Mouse (Mus musculus) embryo, embryonic 10.5 days (tissue): Measurements from ENCODE around the gene Naif1.
A peak's percentile ranks its signal among the peaks of the same experiment; 100 is the strongest.

Source experiments
- DNase-seq: peaks from one replicate; pipeline ENCODE4 v3.0.0-alpha.2; 2015; ENCODE audit warnings: low spot score

The Naif1 gene

GRCm38 (mm10) chr2:32449761-32450754 lies at the start of gene Naif1:
TSS of gene Naif1 (plus strand) at chr2:32450457.
- no peak for DNase-seq

GRCm38 (mm10) chr2:32404663-32405062 lies 45.6 kb upstream of the Naif1 start:
- peak; percentile 100 for DNase-seq

DNA sequence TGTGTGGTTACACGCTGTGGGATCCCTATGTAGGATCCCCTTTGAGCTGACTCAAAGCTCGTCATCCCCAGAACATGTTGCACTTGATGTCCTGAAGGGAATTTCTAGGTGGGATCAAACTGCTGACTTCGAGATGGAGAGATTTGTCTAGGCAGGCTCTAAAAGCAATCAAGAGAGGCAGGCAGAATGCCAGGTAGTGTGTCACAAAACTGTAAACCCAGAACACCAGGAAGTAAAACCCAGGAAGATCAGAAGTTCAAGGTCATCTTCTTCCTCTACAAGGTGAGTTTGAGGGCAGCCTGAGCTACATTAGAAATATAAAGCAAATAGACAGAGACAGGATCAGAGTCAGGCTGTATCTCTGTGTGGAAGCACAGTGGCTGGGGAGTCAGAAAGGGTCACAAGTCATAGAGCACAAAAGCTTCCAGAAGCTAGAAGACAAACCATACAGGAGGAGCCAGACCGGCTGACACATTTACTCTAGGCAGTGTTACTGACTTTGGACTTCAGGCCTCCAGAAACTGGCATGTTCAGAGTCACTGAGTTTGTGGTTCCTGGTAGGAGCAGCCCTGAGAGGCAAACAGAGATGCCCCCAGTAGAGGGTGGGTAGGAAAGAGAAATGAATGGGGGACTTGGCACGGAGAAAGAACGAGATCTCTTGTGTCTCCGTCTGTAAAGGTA lies 43.0 kb upstream of the Naif1 start:
- no peak for DNase-seq

GRCm38 (mm10) chr2:32408429-32409424 lies 41.5 kb upstream of the Naif1 start:
- peak; percentile 71 for DNase-seq

DNA sequence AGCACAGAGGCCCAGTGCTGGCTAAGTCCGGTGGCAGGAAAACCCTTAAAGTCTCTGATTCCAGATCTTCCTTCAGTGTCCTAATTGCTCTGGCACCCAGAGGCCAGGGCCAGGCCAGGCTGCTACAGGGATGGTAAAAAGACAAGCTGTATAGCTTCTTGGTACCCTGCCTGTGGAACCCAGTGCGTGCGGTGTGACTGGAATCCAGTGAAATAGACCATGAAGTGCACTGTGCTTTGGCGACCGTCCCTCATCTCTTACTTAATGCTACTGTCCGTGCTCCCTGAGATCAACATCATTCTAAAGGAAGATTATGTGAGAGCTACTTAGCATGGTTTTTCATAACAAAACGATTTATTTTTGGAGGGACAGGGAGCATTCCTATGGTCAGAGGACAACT lies 38.9 kb upstream of the Naif1 start:
- no peak for DNase-seq

DNA sequence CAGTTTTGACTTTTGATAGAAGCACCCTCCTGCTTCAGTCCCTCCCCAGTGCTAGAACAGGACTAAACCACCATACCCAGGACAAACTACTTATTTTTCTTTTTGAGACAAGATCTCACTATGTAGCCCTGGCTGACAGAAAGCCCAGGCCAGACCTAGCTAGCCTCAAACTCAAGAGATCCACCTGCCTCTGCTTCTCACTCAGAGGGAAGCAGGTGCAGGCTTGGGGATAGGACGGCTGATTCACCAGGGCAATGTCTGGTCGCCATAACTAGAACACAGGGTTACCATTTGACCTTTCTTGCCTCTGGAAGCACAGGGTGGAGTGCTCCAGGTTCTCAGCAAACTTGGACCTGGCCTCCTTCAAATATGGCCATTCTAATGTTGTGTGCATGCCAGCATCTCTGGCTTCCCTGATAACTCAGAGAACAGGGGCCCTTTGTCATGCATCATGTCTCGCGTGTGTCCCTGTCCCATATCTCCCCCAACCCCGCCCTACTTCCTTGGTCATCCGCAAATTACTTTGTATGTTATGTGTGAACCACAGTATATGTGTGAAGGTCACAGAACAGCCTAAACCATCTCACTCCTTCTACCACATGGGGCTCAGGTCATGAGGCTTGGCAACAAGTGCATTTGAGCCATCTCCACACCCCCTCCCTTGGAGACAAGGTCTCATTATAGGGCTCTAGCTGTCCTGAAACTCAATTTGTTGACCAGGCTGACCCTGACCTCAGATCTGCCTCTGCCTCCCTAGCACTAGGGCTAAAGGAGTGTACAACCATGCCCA lies 37.3 kb upstream of the Naif1 start:
- DNase-seq = no peak

GRCm38 (mm10) chr2:32413936-32414335 lies 36.3 kb upstream of the Naif1 start:
- peak; percentile 36 for DNase-seq

GRCm38 (mm10) chr2:32415801-32416200 lies 34.5 kb upstream of the Naif1 start:
- no peak for DNase-seq

DNA sequence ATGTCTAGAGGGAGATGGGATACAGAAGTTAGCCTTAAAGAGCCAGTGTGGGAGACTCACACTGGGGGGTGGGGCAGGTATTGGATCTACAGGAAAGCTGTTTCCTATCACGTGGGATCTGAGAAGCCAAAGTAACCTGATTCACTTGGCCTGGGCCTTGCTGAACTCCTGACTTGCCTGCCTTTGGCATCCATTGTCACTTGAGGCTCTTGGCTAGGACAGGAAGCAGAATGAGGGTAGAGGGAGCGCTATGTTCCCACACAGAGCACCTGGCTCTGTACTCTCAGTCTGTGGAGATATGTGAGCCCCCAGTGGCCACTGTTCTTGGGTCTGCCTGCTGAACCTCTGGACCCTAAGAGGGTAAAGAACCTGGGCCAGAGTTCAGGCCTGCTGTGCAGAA lies 33.7 kb upstream of the Naif1 start:
- no peak for DNase-seq

- DNase-seq = no peak
These were observed 32.8 kb upstream of the Naif1 start for GRCm38 (mm10) chr2:32417486-32417885.

- no peak for DNase-seq
These were observed 31.7 kb upstream of the Naif1 start for GRCm38 (mm10) chr2:32418430-32419151.

DNA sequence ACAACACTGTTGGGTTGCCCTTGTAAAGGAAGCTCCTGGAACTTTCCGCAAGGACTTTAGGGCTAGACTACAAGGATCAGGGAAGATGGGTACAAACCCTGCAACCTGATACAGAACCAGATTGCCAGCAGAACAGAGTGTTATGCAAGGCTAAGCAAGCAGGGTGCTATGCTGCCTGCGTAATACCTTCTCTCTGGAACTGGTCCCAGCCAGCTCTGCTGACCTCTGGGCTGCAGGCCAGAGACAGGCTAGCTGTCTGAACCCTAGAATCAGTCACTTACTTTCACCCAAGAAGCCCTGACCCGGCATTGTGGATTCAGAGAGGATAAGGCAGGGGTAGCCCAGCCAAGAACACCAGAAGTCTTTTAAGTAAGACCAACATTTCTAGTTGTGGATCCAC lies 30.9 kb upstream of the Naif1 start:
- DNase-seq = no peak

DNA sequence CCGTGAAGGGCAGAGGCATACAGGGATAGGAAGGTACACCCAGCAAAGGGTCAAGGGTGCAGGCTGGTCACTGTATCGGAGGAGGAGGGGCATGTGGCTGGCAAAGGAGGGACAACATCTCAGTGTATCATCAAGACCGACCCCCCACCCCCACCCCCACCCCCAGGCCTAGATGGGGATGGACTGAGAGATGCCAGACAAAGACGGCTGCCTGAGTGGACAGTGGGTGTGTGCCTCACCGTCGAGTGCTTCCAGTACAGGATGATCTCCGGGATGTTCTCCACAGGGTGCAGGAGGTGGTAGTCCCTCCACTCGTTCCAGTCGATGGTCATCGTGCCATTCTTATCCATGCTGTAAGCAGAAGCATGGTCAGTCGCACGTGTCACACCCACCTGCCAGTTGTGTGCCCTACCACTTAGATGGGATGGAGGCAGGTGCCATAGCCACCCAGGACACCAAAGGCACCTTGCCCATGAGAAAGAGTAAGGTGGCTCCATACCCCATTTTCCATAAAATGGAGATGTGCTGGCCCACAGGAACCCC lies 30.1 kb upstream of the Naif1 start:
- DNase-seq = no peak

GRCm38 (mm10) chr2:32420647-32421046 lies 29.6 kb upstream of the Naif1 start:
- DNase-seq = no peak

- no peak for DNase-seq
These were observed 28.4 kb upstream of the Naif1 start for GRCm38 (mm10) chr2:32421851-32422251.

GRCm38 (mm10) chr2:32423481-32424331 lies 26.6 kb upstream of the Naif1 start:
- peak; percentile 94 for DNase-seq

DNA sequence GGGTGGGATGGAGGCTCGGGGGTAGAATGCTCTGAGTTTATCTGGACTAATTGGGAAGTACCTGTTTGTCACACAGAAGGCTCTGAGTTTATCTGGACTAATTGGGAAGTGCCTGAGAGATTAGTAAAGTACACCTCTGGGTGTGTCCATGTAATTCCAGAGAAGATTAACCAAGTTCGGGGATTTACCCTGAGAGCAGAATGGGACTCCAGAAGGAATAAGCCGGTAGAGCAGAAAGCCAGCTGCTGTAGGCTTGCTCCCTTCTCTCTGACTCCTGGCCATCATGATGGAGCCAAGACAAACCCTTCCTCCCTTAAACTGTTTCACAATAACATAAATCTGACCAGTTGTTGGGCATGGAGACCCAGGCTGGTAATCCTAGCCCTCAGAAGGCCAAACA lies 25.5 kb upstream of the Naif1 start:
- no peak for DNase-seq

DNA sequence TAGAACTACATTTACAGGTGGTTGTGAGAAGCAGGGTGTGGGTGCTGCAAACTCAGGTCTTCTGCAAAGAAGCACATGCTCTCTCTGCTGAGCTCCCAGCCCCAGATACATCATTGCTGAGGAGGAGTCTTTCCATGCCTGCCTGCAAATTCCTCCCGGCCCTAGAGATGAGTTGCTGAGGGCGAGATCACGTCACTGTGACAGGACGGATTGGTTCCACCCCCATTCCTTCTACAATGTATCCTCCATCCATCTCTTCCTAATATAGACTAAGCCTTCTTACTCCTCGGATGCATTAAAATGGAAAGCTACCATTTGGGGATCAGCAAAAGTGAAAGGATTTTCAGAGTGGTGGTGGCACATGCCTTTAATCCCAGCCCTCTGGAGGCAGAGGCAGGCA lies 24.7 kb upstream of the Naif1 start:
- no peak for DNase-seq

- no peak for DNase-seq
These were observed 24.1 kb upstream of the Naif1 start for GRCm38 (mm10) chr2:32426141-32426540.
